Mouse (Mus musculus) layer of hippocampus, postnatal 10 days (tissue): ENCODE data around the gene Zfp599. TPM values are rescaled to one million over a fixed set of nuclear protein-coding genes. Genes with fewer than 3 reads are reported as not detected.

Source experiments
- DNase-seq, 2 experiments: peaks; one replicate each; pipeline ENCODE4 v3.0.0; 2021; ENCODE audit warnings: low spot score in 2 of 2
- total RNA-seq, 2 experiments: library from RNA; stranded (reverse); gene quantifications; 2 replicates each; pipeline ENCODE4 v1.2.3; 2021

Zfp599 gene
- total RNA-seq, 2 experiments from 2014 or later = 5.6 to 6.0 TPM

GRCm38 (mm10) chr9:22224536-22225503, 34.9 kb downstream of the Zfp599 start:
- peak; percentile 9 to 32 for DNase-seq

DNA sequence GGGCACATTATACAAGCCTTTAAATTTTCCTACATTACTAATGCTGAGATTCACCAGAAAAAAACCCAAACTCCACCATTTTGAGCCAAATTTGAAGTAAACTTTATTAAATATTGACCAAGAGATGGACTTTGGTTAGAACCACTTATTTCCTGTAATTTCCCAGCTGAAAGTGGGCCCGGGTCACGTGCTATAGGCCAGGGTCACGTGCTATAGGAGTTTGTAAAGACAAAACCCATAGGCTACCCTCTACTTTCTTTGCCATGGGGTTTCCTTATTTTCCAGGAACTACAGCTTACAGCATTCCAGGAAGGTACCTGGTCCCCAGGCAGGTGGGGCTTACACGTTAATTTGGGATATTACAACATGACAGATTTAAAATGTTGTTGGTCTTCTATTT, 35.6 kb downstream of the Zfp599 start:
- DNase-seq = no peak

DNA sequence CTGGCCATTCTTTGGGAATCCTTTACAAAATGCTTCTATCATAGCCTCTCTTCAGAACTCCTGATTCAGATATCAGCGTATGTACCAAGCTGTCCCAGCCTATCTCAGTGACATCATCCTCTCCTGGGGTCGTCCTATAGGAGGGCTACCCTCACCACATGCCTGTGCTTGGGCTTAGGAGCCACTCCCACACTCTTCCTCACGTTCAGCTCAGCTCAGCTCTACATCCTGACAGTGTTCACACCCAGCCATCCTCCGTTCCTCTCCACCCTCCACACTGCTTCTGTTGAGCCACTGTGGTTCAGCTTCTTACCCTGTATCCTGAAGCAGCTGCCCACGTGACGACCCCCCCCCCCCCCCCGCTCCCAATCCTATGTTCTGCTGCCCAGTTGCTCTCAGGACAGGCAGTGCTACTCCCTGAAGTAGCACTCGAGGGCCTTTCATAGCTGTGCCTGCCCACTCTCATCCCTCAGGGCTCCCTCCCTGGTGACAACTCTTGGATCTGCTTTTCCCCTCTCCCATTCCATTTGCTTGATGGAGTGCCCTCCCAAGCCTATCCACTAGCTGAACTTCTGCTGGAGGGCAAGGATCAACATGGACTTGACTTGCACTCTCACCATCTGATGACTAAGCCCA, 41.7 kb downstream of the Zfp599 start:
- DNase-seq = no peak

DNA sequence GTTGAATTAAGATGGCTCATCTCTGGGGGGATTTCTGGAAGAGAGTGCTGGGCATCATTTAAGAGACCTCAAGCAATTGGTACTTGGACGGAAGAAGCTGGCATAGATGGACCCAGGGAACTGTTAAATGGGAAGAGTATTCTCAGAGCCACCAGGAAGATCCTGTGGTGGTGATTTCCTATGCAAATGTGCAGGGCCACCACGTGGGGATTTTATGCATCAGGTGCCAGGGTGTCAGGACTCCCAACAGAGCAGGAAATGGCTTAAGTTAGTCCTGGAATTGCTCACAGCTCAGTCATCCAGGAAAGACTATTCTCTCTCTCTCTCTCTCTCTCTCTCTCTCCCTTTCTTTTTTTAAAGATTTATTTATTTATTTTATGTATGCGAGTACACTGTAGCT, 43.0 kb downstream of the Zfp599 start:
- no peak for DNase-seq

GRCm38 (mm10) chr9:22214549-22214948, 45.1 kb downstream of the Zfp599 start:
- no peak for DNase-seq

DNA sequence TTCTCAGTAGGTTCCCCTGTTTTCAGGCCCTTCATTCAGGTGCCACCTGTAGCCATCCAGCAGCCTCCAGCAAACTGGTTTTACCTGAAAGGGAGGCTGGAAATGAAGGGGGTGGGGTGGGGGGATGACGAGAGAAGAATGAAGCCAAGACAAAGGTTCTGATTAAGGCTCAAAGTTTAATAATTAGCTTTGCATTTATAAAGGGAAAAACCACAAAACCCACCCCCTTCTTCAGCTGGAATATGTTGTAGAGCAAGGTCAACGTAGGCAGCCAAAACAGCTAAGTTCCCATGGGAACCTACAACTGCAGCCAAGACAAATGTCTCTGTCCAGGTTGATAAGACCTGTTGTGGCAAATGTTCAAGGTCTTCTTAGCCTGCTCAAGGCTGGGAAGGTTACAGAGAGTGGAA, 45.9 kb downstream of the Zfp599 start:
- no peak for DNase-seq

Other genes with a start within 250 kb of the Zfp599 start
- 100 to 1,000 TPM; 197 to 205 TPM for gene Elavl3, start 207.9 kb downstream of the Zfp599 start, total RNA-seq
- 1 to 10 TPM in 1 of 2 experiments, not detected in 1; 6.2 TPM for gene Gm49318, start 188.6 kb downstream of the Zfp599 start, total RNA-seq
- gene Zfp653, start 188.5 kb downstream of the Zfp599 start, total RNA-seq = 10 to 100 TPM; 19.4 to 21.1 TPM
- gene Ecsit, start 174.5 kb downstream of the Zfp599 start, total RNA-seq = 10 to 100 TPM; 45.8 to 46.8 TPM
- under 1 TPM; 0.42 to 0.43 TPM for gene Cnn1, start 160.7 kb downstream of the Zfp599 start, total RNA-seq
- gene Elof1, start 142.7 kb downstream of the Zfp599 start, total RNA-seq = 10 to 100 TPM; 60.4 to 60.7 TPM
- gene Acp5, start 124.2 kb downstream of the Zfp599 start, total RNA-seq = under 1 TPM; 0.53 to 0.67 TPM
- gene Pigyl, start 103.0 kb downstream of the Zfp599 start, total RNA-seq = 10 to 100 TPM; 38.8 to 48.5 TPM
- gene Zfp872, start 71.8 kb downstream of the Zfp599 start, total RNA-seq = under 1 TPM; 0.25 to 0.62 TPM
- 10 to 100 TPM; 16.9 to 18.5 TPM for gene Zfp809, start 34.2 kb downstream of the Zfp599 start, total RNA-seq
- gene Zfp810, start 47.8 kb upstream of the Zfp599 start, total RNA-seq = 10 to 100 TPM; 18.7 to 25.4 TPM
- gene Anln, start 129.3 kb upstream of the Zfp599 start, total RNA-seq = 10 to 100 TPM; 10.1 to 11.2 TPM
- 1 to 10 TPM; 9.3 to 9.5 TPM for gene 9530077C05Rik, start 151.6 kb upstream of the Zfp599 start, total RNA-seq
- not detected for gene Gm17545, start 194.4 kb upstream of the Zfp599 start, total RNA-seq
- gene Rp9, start 209.8 kb upstream of the Zfp599 start, total RNA-seq = 10 to 100 TPM; 36.2 to 40.7 TPM
- gene Bbs9, start 215.8 kb upstream of the Zfp599 start, total RNA-seq = 10 to 100 TPM; 22.3 to 22.4 TPM